Mouse (Mus musculus): ENCODE results near the gene Hoxc8.

Hoxc8 gene

GRCm38 (mm10) chr15:103006326-103006725 is 15.9 kb downstream of the Hoxc8 start:
- no peak for DNase-seq (ENCODE audit: low spot score in 2 of 2)

GRCm38 (mm10) chr15:103009265-103010111 is 19.1 kb downstream of the Hoxc8 start:
- DNase-seq (ENCODE audit: low spot score in 2 of 2): no peak

GRCm38 (mm10) chr15:103010112-103010846 is 19.9 kb downstream of the Hoxc8 start:
- no peak for DNase-seq (ENCODE audit: low spot score in 2 of 2)

- DNase-seq (ENCODE audit: low spot score in 2 of 2): no peak
Measured at GRCm38 (mm10) chr15:103010847-103011555, 20.6 kb downstream of the Hoxc8 start.

- no peak for DNase-seq (ENCODE audit: low spot score in 2 of 2)
Measured at GRCm38 (mm10) chr15:103011928-103012486, 21.6 kb downstream of the Hoxc8 start.

GRCm38 (mm10) chr15:103013238-103013984 is 23.0 kb downstream of the Hoxc8 start:
- no peak for DNase-seq (ENCODE audit: low spot score in 2 of 2)

- DNase-seq (ENCODE audit: low spot score in 2 of 2): no peak
Measured at GRCm38 (mm10) chr15:103014166-103015008, 24.0 kb downstream of the Hoxc8 start.

- DNase-seq (ENCODE audit: low spot score in 2 of 2): no peak
Measured at GRCm38 (mm10) chr15:103015009-103015399, 24.6 kb downstream of the Hoxc8 start.

- no peak for DNase-seq (ENCODE audit: low spot score in 2 of 2)
Measured at GRCm38 (mm10) chr15:103015406-103016166, 25.2 kb downstream of the Hoxc8 start.

- DNase-seq (ENCODE audit: low spot score in 2 of 2): no peak
Measured at GRCm38 (mm10) chr15:103018636-103019035, 28.2 kb downstream of the Hoxc8 start, which contains the start of gene Hoxc4. Hoxc4 (plus strand) TSS chr15:103018934.

- no peak for DNase-seq (ENCODE audit: low spot score in 2 of 2)
Measured at GRCm38 (mm10) chr15:103020899-103021418, 30.6 kb downstream of the Hoxc8 start.

- DNase-seq (ENCODE audit: low spot score in 2 of 2): no peak
Measured at GRCm38 (mm10) chr15:103021544-103021943, 31.1 kb downstream of the Hoxc8 start.

GRCm38 (mm10) chr15:103024131-103024530 is 33.7 kb downstream of the Hoxc8 start:
- no peak for DNase-seq (ENCODE audit: low spot score in 2 of 2)

- DNase-seq (ENCODE audit: low spot score in 2 of 2): no peak
Measured at GRCm38 (mm10) chr15:103027266-103028235, 37.1 kb downstream of the Hoxc8 start.

- no peak for DNase-seq (ENCODE audit: low spot score in 2 of 2)
Measured at GRCm38 (mm10) chr15:103028916-103029512, 38.6 kb downstream of the Hoxc8 start.

GRCm38 (mm10) chr15:103030142-103030541 is 39.7 kb downstream of the Hoxc8 start:
- DNase-seq (ENCODE audit: low spot score in 2 of 2): no peak

GRCm38 (mm10) chr15:103032167-103032566 is 41.8 kb downstream of the Hoxc8 start:
- DNase-seq (ENCODE audit: low spot score in 2 of 2): no peak

Data from spleen, postnatal 14 days (tissue).